Mouse (Mus musculus) heart, postnatal 0 days (tissue): Measurements from ENCODE around the gene Cct7.

Experiments
- CTCF ChIP-seq: IDR thresholded peaks from 2 replicates; pipeline ENCODE4 v1.5.1; 2016; ENCODE audit warnings: antibody characterized with exemption, control low read depth, low read depth
- EP300 ChIP-seq: IDR thresholded peaks from 2 replicates; pipeline ENCODE4 v1.6.1; 2016; ENCODE audit warnings: antibody characterized with exemption, low read depth

DNA sequence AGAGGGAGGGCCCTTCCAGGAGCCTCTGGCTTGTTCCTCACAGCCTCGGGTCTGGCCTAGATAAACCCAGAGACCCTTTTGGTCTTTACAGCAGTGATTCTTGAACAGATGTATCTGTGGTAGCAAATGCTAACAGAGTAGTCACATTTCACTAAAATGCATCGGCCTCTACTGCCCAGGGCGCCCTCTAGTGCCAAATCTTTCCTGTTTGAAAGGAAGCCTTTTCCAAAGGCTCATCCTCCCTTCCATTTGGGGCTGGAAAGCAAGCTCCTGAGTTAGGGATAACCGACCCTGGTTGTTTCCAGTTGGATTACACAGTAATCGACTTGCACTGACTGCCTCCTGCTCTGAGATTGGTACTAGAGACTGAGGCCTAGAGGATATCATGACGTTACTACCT, 59.2 kb downstream of the Cct7 start:
- TF ChIP-seq CTCF (peak; percentile 48), EP300 (no peak)
